Mouse (Mus musculus): ENCODE data around the gene 2700097O09Rik.

DNA sequence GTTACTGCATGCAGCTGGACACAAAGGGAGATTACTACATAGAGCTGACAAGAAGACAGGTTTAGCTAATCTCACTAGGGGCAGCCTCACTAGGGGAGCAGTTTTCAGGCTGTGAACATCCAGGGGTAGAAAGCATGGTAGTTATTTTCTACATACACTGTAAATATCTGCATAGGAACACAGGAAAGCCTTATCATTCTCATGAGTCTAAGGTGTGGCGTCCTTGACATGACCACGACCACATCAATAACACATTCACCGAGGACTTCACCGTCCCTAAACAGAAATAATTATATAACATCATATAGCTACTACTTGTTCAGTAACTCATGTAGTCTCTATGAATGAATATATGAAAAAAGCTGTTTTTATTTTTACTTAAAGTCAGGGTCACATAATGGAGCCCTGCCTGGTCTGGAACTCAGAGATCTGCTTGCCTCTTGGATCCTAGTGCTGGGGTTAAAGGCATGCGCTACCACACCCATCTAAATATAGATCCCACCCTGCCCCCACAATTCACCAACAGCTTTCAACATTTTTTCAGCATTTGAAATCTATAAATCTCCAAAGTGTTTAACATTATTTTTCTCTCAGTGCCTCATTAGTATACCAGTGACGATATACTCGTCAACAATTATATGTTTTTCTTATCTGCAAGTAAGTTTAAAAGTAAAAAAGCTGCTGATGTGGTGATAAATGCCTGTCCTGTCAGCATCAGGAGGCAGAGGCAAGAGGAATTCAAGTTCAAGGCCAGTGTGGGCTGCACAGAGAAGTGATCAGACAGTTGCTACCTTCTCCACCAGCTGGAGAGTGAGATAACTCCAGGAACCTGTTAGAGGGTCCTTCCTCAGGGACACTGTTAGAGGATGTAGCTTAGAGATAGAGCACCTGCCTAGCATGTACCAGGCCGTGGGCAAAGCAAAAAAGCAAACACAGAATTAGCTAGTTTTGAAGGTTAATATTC lies 28.4 kb downstream of the 2700097O09Rik start:
- TF ChIP-seq POLR2A (IDR thresholded peaks at IDR 0.05; ENCODE audit: extremely low read depth, insufficient read depth, low read length) (no peak), CTCF (IDR thresholded peaks at IDR 0.05; ENCODE audit: extremely low read depth, insufficient read depth, low read length) (no peak)

Measured in cortical plate, adult 2 months (tissue).